Mouse (Mus musculus) stomach, embryonic 14.5 days (tissue): ENCODE data around the gene A030005L19Rik. TPM values are rescaled to one million over a fixed set of nuclear protein-coding genes. Genes with fewer than 3 reads are reported as not detected.

Experiments used
- ATAC-seq: fragments of 200-750 bp; cut with Nextera tagmentation; 2 replicates; pipeline ENCODE4 v1.8.0; 2017; ENCODE audit warnings: low read depth, moderate TSS enrichment; ENCODE audit not compliant: insufficient number of reproducible peaks, insufficient read depth, low FRiP score
- H3K27ac ChIP-seq: fragments of 300-500 bp; sonication (generic); 2 replicates; pipeline ENCODE4 v1.5.1; 2014; ENCODE audit warnings: mild to moderate bottlenecking, low read length, moderate library complexity, mixed read lengths
- H3K27me3 ChIP-seq: fragments of 300-500 bp; sonication (generic); 2 replicates; pipeline ENCODE4 v1.6.1; 2014; ENCODE audit warnings: low read length, control low read depth, mixed read lengths; ENCODE audit not compliant: control insufficient read depth, insufficient read depth
- H3K36me3 ChIP-seq: fragments of 300-500 bp; sonication (generic); 2 replicates; pipeline ENCODE4 v1.6.1; 2014; ENCODE audit warnings: mild to moderate bottlenecking, control low read depth, low read length, moderate library complexity, mixed read lengths; ENCODE audit not compliant: control insufficient read depth, insufficient read depth
- H3K4me1 ChIP-seq: fragments of 300-500 bp; sonication (generic); 2 replicates; pipeline ENCODE4 v1.6.1; 2014; ENCODE audit warnings: low read length, control low read depth, mixed read lengths; ENCODE audit not compliant: control insufficient read depth, insufficient read depth
- H3K4me2 ChIP-seq: fragments of 300-500 bp; sonication (generic); replicated peaks from 2 replicates; pipeline ENCODE4 v1.6.1; 2014; ENCODE audit warnings: low read depth, low read length, control low read depth
- H3K4me3 ChIP-seq: fragments of 300-500 bp; sonication (generic); 2 replicates; pipeline ENCODE4 v1.5.1; 2014; ENCODE audit warnings: low read depth, low read length, control low read depth
- H3K9ac ChIP-seq: fragments of 300-500 bp; sonication (generic); replicated peaks from 2 replicates; pipeline ENCODE4 v1.6.1; 2014; ENCODE audit warnings: low read depth, mild to moderate bottlenecking, control low read depth, low read length, moderate library complexity, mixed read lengths
- H3K9me3 ChIP-seq: fragments of 300-500 bp; sonication (generic); 2 replicates; pipeline ENCODE4 v1.6.1; 2016; ENCODE audit warnings: low read depth, low read length, control low read depth; ENCODE audit not compliant: control insufficient read depth
- WGBS: fragments of 180-500 bp; shearing (Covaris S2); extraction: QIAGEN DNeasy Blood & Tissue Kit; methylation state at CpG from one replicate; pipeline ENCODE4 v1.1.7; 2014; 5-methylcytosine and 5-hydroxymethylcytosine counted together
- polyA plus RNA-seq: library from polyadenylated mRNA; unstranded; fragments of >200 nt; fragmentation: Nextera tagmentation; extraction: Ambion mirVana; gene quantifications from 2 replicates; pipeline ENCODE4 v1.2.1, GENCODE M21; 2014

A030005L19Rik gene
- polyA plus RNA-seq, 1 experiment from 2014 or later = not detected

GRCm38 (mm10) chr1:82959870-82960385 is 46.8 kb downstream of the A030005L19Rik start, which contains the start of gene Gm47955:
Gene Gm47955, plus strand, starts transcription at chr1:82960286.
- no peak within 1 kb of the TSS for H3K4me2 ChIP-seq
- H3K27ac ChIP-seq = no peak within 1 kb of the TSS
- 82% methylated on average over 11 of the region's 11 CpGs for WGBS
- no peaks in the 10 kb centered on the region for H3K27me3 ChIP-seq
- H3K36me3 ChIP-seq = no peaks in the 10 kb centered on the region
- H3K4me3 ChIP-seq = no peak within 1 kb of the TSS
- no peaks in the 10 kb centered on the region for H3K4me1 ChIP-seq
- no peak within 1 kb of the TSS for H3K9ac ChIP-seq
- no peak for ATAC-seq
- H3K9me3 ChIP-seq = no peaks in the 10 kb centered on the region

Other genes starting within 250 kb of the A030005L19Rik start
- gene Mff, start 188.4 kb upstream of the A030005L19Rik start, polyA plus RNA-seq = 200 and 221 TPM in 2 replicates
- gene Tm4sf20, start 144.9 kb upstream of the A030005L19Rik start, polyA plus RNA-seq = 5.2 and 5.8 TPM in 2 replicates
- not detected in 2 replicates for gene Gm47791, start 142.1 kb upstream of the A030005L19Rik start, polyA plus RNA-seq
- 37.2 and 41.0 TPM in 2 replicates for gene Agfg1, start 73.8 kb upstream of the A030005L19Rik start, polyA plus RNA-seq
- gene A030014E15Rik, start 11.6 kb downstream of the A030005L19Rik start, polyA plus RNA-seq = not detected in 2 replicates
- gene Gm6217, start 18.1 kb downstream of the A030005L19Rik start, polyA plus RNA-seq = not detected in 2 replicates
- not detected in 2 replicates for gene A030003K21Rik, start 30.1 kb downstream of the A030005L19Rik start, polyA plus RNA-seq
- gene Gm7544, start 42.7 kb downstream of the A030005L19Rik start, polyA plus RNA-seq = not detected in 2 replicates
- not detected in 2 replicates for gene Gm47955, start 47.0 kb downstream of the A030005L19Rik start, polyA plus RNA-seq
- not detected in 2 replicates for gene Gm47959, start 87.2 kb downstream of the A030005L19Rik start, polyA plus RNA-seq
- gene Slc19a3, start 125.1 kb downstream of the A030005L19Rik start, polyA plus RNA-seq = 0.56 and 1.1 TPM in 2 replicates
- gene Krtap28-10, start 129.2 kb downstream of the A030005L19Rik start, polyA plus RNA-seq = not detected in 2 replicates
- gene Gm47969, start 131.6 kb downstream of the A030005L19Rik start, polyA plus RNA-seq = not detected in 2 replicates
- gene A030005K14Rik, start 146.1 kb downstream of the A030005L19Rik start, polyA plus RNA-seq = not detected in 2 replicates
- gene Krtap28-13, start 147.6 kb downstream of the A030005L19Rik start, polyA plus RNA-seq = not detected in 2 replicates
- gene Ccl20, start 203.4 kb downstream of the A030005L19Rik start, polyA plus RNA-seq = 6.7 and 6.9 TPM in 2 replicates
- not detected in 2 replicates for gene Daw1, start 246.4 kb downstream of the A030005L19Rik start, polyA plus RNA-seq